Mouse (Mus musculus) mouse trophoblast stem cell (cell line): ENCODE results near the gene Cblb.

Source experiments
- in situ Hi-C, 2 experiments: fragments of 300-500 bp; cut with MseI, MboI; formaldehyde crosslinking; loops; 2 replicates in 1 of 2; 3 replicates in 1 of 2; pipeline ENCODE4 v1.15.1; 2025

Cblb gene

DNA sequence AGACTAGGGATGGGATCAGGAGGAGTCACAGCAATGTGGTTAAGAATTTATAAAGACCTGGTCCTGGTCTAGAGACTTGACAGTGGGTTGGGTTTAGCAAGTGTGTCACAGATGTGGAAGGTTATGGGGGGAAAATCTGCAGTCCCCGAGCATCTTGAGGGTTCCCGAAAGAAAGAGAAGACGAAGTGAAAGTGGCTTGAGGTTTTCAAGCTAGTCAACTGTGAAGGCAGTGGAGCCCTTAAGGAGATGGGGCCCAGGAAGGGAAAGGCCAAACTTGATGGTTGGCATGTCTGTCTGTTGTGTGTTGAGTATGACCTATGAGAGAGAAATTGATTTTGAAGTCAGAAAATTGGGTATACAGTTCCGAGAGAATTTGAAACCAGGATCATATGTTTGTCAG, 7.3 kb downstream of the Cblb start:
- in situ Hi-C loops, result no loop called here

DNA sequence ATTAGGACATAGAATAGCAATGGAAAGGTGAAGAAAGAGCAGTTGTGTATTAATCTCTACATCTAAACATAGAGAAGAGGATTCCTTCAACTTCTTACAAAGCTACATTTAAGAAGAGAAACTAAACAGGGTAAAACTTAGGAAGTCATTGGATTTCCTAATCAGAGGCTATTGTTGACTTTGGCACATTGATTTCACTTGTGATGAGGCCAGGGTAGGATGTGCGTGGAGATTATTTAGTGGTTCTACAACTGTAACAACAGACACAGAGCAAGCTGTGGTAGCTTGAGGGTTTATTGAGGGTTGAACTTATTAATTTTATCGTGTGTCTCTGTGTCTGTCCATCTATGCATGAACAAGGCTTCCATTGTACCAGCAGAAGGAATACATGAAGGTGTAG, 7.8 kb downstream of the Cblb start:
- in situ Hi-C loops, result no loop called here

DNA sequence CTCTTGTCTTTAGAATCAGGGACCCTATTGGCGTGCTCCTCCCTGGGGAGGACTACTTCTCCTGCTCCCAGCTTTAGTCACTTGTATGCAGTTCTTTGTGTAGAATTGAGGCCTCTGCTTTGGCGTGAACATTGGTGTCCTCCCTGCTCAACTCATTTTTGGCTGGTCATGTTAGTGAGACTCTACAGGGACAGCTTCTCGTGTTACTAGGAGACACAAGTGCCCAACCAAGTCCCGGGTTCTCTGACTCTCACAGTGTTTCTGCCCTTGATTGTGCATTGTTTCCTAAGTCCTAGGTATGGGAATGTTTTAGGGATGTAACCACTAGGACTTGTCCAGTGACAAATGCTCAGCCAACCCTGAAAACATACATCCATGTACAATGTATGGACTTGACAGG, 9.9 kb downstream of the Cblb start:
- in situ Hi-C loops, result no loop called here

DNA sequence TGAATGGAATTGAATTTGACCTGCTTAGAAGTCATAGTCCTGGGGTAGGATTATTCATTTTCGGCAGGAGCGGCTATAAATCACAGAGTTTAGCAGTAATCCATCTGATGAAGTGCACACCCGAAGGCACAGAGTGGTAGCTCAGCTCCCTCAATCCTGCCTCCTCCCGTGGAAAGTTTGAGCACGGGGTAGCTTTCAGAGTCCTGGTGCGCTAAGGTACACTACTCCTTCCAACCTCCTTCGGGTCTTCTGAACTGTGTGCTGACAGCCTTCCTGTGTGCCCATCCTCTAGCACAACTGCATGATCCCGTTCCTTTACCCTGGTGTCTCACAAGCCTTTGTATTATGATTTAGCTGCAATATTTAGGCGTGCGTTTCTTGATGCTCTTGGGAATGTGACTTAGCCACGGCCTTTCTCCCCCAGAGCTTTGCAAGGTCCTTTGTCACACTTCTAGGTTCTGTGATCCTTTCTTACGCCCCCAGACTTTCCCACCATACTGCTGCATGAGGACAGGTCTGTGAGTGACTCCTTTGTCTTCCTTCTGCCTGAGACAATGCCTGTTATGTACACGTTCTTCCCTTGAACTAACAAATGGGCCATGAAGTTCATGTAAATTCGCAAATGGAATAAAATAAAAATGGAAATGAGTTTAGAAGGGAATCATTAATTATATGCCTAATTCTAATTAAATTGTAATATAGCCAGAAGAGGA, 11.8 kb downstream of the Cblb start:
- in situ Hi-C loops, result no loop called here

DNA sequence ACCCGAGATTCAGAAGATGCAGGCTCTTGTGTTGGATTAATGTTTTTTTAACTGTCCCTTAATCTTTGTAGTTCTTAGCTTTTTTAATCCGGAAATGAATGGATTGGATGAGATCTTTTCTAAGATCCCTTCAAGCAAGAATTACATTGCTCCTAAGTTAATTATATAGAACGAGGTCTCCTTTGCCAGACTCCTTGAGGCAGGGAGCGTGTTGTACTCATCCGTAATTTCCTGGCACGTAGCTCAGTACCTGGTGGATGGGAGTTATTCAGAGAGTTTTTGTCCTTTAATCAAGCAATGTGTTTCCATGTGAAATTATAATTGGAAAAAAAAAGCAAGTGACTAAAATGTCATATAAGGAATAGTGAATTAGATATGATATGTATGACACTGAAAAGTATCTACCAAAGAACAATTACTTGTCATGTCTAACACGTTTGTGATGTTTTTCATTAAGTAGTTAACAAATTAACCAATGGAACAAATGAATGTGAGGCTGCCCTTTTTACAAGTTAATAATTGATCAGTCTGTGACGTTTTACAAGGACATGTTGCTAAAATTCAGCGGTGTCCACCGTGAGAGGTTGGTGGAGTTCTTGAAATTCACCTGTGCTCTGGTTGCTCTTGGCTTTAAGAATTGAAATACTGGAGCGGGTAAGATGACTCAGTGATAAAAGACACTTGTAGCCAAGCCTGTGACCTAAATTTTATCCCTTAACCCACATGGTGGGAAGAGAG, 12.5 kb downstream of the Cblb start:
- in situ Hi-C loops, result no loop called here

DNA sequence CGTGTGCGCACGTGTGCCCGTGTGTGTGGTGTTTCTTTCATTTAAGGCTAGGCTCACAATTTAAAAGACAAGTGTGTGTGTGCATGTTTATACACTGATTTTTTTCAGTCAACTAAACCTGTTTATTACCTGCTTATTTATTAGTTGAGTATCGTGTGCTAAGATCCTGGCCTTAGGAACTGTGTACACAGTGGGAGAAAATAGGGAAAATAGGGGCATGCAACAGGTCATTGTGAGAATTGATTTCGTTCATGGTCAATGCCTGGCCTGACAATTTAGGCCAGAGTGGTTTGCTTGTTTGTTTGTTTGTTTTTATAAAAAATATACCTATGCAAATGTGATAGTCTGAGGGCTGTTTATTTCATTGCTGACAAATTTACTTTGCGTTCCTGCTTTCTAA, 13.5 kb downstream of the Cblb start:
- in situ Hi-C loops, result no loop called here

DNA sequence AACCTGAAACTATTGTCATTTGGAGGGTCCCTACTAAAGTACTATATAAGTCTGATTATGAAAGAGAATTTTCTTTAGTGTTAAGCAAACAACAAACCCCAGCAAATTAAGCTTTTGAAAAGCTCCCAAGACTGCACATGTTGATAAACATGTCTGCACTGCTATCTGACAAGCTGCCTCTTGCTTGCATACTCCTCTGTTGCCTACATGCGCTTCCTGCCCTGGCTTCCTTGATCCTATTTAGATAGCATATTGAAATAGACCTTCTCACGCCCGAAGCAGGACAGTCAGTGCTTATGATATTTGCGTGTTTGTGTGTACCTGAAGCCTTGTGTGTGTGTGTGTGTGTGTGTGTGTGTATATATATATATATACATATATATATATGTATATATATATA, 14.0 kb downstream of the Cblb start:
- in situ Hi-C loops, result no loop called here

DNA sequence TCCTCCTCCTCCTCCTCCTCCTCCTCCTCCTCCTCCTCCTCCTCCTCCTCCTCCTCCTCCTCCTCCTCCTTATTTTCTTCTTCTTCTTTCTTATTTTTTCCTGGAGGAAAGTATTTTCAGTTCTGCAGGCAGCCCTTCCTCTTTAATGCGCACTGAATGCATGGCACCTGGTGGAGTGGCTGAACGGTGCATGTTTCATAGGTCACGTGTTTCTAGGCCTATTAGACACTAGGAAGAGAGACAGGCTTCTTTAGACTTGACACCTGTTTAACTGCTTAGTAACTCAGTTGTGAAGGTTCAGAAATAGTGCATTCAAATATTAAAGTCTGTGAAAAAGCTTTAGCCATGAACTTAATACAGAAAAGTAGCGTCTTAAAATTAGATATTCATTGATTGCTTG, 15.4 kb downstream of the Cblb start:
- in situ Hi-C loops, result no loop called here

DNA sequence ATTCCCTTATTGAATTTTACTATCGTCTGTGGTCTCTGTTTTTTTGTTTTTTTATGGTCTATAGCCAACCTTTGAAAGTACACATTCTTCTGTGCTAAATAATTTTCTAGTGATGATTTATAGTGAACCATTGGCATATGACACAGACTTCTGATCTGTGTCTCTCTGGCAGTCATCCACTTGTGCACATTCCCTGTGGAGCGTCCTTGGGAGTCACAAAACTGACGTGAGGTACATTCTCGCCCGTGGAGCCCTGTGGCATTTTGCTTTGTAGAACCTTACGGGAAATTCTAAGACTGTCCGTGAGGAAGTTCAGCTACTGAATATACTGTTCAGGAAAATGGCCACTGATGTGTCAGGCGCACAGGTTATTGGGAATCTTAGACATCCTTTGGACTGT, 20.1 kb downstream of the Cblb start:
- in situ Hi-C loops, result no loop called here

DNA sequence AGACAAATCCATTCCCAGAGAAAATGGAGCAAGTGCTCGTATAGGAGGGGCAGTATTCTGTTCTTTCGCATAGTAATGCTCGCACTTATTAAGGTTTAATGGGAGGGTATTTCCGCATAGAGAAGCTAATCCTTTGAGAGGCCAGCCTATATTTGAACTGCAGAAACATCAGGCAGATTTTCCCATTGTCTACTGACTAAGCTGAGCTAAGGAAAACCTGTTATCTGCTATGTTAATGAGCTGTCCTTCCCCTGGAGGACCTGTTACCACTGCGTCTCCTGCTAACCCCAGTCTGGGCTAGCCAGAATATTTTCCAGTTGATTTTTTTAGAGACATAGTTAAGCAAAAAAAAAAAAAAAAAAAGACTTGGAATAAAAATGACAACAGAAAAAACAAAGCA, 21.7 kb downstream of the Cblb start:
- in situ Hi-C loops, result no loop called here

DNA sequence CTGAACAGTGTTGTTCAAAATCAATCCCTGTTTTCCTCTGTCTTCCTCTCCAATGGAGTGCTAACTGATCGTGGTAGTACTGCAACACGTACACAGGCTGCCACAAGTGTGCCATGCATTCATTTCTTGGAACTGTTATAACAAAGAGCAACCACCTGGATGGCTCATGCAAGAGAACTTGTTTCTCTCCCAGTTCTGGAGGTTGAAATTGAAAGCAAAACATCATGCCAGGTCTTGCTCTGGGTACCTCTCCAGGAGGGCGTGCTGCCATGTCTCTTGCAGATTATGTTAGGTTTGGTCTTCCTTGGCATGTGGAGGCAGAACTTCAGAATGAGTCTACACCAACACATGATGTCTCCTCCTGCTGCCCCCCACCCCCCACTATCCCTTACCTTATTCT, 24.2 kb downstream of the Cblb start:
- in situ Hi-C loops, result no loop called here

DNA sequence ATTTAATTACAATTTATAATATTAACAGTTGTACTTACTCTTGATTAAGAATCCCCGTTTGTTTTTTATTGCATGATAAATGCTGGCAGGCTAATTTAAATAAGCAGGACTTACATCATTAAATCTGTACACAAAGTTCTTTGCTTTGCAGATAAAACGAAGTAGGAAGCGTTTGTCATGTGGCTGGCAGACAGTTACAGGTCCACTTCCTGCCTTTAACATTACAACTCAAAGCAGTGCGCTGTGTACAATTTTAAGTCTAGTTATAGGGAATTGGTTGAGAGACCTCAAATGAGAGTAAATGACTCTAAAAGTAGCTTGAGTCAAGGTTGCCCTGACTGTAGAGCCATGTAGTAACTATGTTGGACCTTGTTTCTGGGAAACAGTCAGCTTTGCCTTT, 25.1 kb downstream of the Cblb start:
- in situ Hi-C loops, result no loop called here

DNA sequence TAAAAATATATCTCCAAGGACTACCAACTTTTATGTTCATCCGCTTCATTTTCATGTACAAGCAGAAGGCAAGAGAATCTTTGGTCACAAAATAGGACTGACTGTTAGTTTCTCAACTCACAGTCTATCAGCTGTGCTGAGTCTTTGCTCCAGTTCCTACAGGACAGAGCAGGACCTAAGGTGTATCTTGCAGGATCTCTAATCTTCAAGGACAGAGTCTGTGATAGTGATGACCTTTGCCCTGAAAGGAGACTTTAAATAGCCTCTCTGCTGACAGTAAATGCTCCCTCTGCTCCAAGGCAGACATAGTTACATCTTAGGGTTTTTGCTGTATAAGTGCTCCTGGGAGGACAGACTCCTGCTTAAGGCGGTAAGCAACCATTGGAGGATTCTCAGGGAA, 26.3 kb downstream of the Cblb start:
- in situ Hi-C loops, result no loop called here

DNA sequence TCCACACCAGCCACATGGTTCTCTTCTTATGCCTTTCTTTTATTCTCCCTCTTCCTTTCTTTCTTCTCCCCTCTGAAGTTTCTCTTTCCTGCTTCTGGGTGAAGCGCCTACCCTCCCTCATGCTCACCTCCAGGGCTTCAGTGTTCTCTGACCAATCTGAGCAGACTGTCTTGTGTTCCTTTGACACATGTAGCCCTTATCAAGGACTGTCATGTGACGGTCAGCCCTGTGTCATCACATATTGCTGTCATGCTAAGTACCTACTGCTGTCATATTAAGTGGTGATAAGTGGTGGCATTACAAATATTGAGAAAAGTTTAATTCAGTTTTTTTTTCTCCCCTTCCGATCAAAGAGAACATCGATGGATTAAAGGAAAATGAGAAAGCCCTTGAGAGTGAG, 28.5 kb downstream of the Cblb start:
- in situ Hi-C loops, result no loop called here

DNA sequence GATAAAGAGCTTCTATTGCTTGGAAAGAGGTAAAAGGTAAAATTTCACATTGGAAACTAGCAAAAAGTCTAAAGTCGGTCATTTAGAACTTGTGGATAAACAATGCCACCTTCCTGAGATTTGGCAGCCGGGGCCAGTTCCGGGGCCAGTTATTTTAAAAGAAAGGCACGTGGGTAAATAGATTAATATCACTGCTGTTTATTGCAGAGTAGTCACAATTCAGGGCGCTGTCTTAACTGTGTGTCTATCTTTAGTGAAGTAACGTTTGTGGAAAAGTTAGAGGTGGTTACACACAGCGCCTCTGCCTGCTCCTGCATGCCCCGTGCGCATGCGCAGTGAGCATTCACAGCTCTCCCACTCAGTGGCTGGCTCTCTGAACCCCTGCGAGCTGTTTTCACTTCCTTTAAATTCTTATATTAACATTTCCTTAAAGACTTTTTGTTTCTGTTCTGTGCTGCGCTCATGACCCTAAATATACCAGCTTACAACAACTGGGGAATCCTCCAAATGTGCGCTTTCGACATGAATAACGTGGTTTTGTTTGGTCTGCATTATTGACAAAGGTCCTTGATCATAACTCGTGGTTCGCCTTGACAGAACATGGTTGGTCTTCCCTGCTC, 29.2 kb downstream of the Cblb start:
- in situ Hi-C loops, result no loop called here

DNA sequence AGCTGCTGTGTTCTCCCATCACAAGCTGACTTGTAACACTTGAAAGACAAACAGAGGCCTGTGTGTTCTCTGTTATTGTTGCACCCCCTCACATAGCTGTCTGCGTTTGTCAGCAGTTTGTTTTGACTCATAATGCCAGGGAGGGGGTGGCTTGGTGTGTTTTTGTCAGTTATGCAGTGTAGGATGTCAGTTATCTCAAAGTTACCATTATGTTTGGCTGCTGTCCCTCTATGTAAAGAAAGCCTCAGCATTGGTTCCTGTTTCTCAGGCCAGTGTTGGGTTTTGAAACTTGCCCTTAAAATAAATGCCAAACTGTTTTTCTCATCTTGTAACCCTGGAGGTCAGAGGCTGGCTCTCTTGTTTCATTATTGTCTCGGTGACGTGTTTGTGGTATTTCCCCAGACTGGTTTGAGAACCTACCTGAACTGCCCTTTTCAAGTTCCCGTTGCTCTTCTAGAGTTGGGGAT, 30.0 kb downstream of the Cblb start:
- in situ Hi-C loops, result no loop called here

DNA sequence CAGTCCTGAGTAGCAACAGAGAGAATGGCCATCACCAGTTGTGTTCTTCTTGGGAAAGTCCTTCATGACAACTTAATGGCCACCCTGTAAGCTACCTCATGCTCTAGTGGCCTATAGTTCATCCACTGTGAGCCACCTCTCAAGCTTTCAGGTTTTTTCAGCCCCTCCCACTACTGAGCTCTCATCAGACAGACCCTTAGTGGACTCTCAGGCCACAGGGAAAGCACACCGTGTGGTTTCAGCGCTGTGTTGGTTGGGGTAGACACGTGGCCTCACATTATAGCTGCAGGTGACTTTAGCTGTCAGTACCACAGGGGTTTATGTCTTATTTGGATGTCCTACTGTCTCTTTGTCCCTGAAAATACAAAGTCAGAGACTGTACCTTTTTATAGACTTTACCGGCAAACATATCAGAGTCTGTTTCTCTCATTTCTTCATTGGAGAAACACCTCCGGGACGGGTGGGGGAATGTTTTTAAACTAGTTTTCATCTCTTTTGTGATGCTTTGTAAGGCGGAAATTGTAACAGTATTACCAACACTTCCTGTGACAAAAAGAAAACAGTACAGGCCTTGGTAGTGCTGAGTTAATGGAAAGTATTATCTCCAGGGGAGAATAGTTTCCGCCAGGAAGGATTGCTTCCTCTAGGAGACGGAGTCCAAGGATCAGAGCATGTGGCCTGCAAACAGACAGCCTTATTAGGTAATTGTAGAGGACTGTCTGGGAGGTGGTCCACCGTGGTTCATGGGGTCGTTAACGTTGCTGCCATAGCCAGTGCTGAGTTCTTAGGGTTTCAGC, 33.5 kb downstream of the Cblb start:
- in situ Hi-C loops, result no loop called here

DNA sequence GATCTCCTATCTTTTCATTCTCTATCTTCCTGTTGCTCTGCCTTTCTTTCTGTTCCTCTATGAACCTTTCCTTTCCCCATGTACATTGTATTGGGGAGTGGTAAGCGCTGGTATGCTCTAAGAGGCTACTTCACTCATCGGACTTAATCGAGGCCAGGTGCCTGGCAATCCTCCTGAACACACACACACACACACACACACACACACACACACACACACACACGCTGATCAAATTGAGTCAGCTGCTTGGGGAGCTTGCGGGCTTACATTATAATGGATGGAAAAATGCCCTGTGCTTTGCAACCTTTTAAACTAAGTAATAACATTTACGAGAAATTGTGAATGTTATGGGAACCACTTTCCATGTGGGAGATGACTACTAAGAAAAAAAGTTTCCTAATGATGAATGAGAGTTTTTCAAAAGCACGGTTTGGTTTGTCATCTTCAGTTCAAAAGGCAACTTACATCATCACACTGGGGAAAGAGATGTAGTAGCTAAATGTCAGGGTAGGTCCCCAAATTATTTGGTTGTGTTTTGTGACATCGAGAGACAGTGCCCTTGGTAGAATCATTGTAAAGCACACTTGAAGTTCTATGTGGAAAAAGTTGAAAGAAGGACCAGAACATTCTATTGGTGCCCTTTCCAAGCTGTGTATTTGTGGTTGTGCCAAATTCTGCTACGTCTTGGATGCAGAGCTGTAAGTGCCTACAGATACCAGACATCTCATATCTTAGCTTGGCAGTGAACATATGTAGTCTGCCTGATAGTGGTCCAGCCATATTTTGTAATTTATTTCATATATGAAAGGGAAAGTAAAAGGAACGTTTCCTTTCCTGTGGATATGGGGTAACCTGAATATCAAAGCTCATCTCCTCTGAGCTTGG, 36.8 kb downstream of the Cblb start:
- in situ Hi-C loops, result no loop called here

DNA sequence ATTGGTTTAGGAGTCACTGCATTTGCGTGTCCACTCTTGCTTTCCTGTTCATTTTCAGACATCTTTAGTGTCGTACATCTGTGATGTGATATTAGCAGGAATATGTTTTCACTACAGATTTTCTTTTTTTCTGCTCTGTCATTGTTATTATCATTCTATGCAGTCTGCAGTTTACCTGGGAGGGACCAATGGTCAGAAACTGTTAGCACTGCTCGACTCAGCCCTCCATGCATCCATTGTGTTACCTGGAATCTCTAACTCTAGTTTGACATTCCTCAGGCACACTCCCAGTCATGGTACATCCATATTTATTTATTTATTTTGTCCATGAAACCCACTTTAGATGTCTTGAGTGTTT, 37.5 kb downstream of the Cblb start:
- in situ Hi-C loops, result no loop called here

DNA sequence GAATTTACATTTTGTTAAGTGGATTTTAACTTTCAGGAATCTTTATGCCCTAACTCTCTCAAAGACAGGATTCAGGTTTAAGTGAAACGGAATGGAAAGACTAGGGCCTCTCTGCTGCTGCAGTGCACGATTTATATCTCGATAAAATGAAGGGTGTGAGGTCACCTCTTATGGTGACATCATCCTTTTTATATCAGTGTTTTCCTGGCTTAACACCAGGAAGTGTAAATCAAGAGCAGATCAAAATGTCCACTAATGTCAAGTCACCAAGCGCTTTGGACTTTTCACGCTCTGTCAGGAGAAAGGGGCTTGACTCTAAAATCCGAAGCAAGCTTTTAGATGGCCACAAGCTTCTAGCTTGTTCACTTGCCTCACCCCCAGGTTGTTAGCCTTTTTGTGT, 38.6 kb downstream of the Cblb start:
- in situ Hi-C loops, result no loop called here

DNA sequence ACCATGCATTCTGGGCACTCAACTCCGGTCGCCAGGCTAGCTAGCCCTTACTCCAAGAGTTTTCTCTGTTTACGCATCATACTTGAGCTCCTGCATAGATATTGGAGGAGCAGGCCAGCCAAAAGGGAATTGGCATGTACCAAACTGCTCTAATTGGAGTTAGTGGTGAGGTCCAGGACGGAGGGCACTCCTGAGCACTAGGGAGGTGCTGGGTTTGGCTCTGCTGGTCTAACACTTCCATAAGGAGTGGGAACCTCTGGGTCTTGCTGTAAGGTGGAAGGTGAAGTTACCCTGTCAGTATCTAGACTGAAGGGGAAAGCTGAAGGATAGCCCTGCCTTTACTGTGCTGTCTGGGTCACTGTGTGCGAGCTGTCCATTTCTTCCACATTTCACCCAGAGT, 39.1 kb downstream of the Cblb start:
- in situ Hi-C loops, result no loop called here
